In the genomic region with DNA sequence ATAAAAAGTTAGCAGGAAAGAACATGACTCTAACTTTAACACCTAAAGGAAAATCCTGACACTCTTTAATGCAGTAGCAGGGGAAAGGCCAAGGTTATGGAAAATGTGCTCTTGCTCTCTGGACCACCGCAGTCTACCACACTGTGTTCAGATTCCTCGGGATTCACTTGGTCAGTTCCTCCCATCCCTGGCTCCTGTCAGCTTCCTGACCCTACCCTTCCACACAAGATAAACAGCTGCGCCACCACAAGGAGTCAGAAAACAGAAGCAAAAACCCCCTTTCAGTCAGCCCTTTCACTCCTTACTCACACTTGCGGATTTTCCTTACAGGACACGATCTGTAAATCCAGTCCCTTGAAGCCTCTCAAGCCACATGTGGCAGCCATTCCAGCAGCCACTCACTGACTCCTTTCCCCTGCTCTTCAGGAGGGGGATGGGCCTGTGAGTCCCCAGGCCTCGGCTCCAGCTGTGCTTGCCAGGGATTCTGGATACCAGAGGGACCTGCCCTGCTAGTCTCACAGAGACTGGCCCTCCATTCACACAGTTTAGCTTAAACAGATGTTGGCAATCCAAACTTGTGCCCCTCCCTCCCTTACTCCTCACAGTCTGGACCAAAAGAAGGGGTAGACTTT, we compare ENCODE assay signal across 8 mouse cellular contexts.
DNase-seq lines count a peak whose midpoint lies in the region; ATAC-seq and TF ChIP-seq lines count a peak whose summit lies in the region.

No protein-coding gene starts in this region.

- H3K4me1 ChIP-seq in embryonic fibroblast, embryonic 13.5 days (ENCODE audit: control insufficient read depth, insufficient read depth, low read length) = peaks cover 18% of the 10 kb centered on the region
- peaks cover 9% of the 10 kb centered on the region for H3K4me1 ChIP-seq in liver, embryonic 12.5 days

- intact Hi-C loops in heart, postnatal 36 days (cut with DNase I) = no loop called here

- no peak for ATAC-seq in liver, embryonic 12.5 days

- no peak overlapping the region for H3K4me2 ChIP-seq in liver, embryonic 12.5 days

- WGBS in liver, embryonic 12.5 days (ENCODE audit: insufficient replicate concordance) = 16% methylated on average over 6 of the region's 6 CpGs

- no peaks in the 10 kb centered on the region for H3K9me3 ChIP-seq in liver, embryonic 12.5 days (replicated peaks)

- DNase-seq in brain, embryonic 14.5 days (ENCODE audit: low read depth) = peak; percentile 55
- DNase-seq in heart, postnatal 36 days = peak; percentile 33 to 51
- peak; percentile 43 for DNase-seq in retina, embryonic 14.5 days (ENCODE audit: low spot score)
- no peak for DNase-seq in frontal cortex, postnatal 10 days (ENCODE audit: low spot score in 2 of 2)
- no peak for DNase-seq in thymus, postnatal 36 days
- DNase-seq in spleen, postnatal 14 days (ENCODE audit: low spot score in 2 of 2) = no peak

- H3K27me3 ChIP-seq in liver, embryonic 12.5 days (replicated peaks) = peaks cover 10% of the 10 kb centered on the region; the same call in 1 of the 2 replicates

- no peak overlapping the region for H3K9ac ChIP-seq in liver, embryonic 12.5 days

- TF ChIP-seq POLR2A in brain, embryonic 14.5 days (IDR thresholded peaks at IDR 0.05; ENCODE audit: borderline replicate concordance, extremely low read depth, insufficient read depth, insufficient read length, poor library complexity, severe bottlenecking) = no peak
- TF ChIP-seq POLR2A in embryonic fibroblast, embryonic 13.5 days (IDR thresholded peaks at IDR 0.05; ENCODE audit: low read depth, low read length) = no peak

- no peak overlapping the region for H3K4me3 ChIP-seq in embryonic fibroblast, embryonic 13.5 days (ENCODE audit: insufficient read depth, low read length)
- no peak overlapping the region for H3K4me3 ChIP-seq in liver, embryonic 12.5 days

- peak overlapping the region; percentile 12 for H3K27ac ChIP-seq in embryonic fibroblast, embryonic 13.5 days (ENCODE audit: insufficient read depth, low read length)
- peak overlapping the region; percentile 48 for H3K27ac ChIP-seq in liver, embryonic 12.5 days

- no peak for TF ChIP-seq CTCF in brain, embryonic 14.5 days (IDR thresholded peaks at IDR 0.05; ENCODE audit: borderline replicate concordance, extremely low read depth, insufficient read depth, insufficient read length)
- no peak for TF ChIP-seq CTCF in embryonic fibroblast, embryonic 13.5 days (IDR thresholded peaks at IDR 0.05; ENCODE audit: borderline replicate concordance, insufficient read depth, low read length)

- H3K36me3 ChIP-seq in liver, embryonic 12.5 days = no peaks in the 10 kb centered on the region

Comparison
In these comparisons a context has a peak if more than half of its experiments do, and no peak if none do; other contexts are left out.
1. DNase-seq: peak in brain, embryonic 14.5 days (single experiment), heart, postnatal 36 days (2 of 2) and retina, embryonic 14.5 days (single experiment); none in frontal cortex, postnatal 10 days (0 of 2), thymus, postnatal 36 days (0 of 2) and spleen, postnatal 14 days (0 of 2).